Mouse (Mus musculus) intestine, postnatal 0 days (tissue): Measurements from ENCODE around the gene Mast4. TPM values are rescaled to one million over a fixed set of nuclear protein-coding genes. Genes with fewer than 3 reads are reported as not detected.

Experiments used
- ATAC-seq: fragments of 200-750 bp; cut with Nextera tagmentation; 2 replicates; pipeline ENCODE4 v1.8.0; 2017; ENCODE audit warnings: mild to moderate bottlenecking, moderate TSS enrichment, moderate library complexity
- H3K27ac ChIP-seq: fragments of 300-500 bp; sonication (generic); 2 replicates; pipeline ENCODE4 v1.5.1; 2014; ENCODE audit warnings: mild to moderate bottlenecking, low read depth, low read length, moderate library complexity
- H3K27me3 ChIP-seq: fragments of 300-500 bp; sonication (generic); replicated peaks from 2 replicates; pipeline ENCODE4 v1.6.1; 2014; ENCODE audit warnings: low read length, mixed read lengths; ENCODE audit not compliant: control insufficient read depth, insufficient read depth
- H3K36me3 ChIP-seq: fragments of 300-500 bp; sonication (generic); 2 replicates; pipeline ENCODE4 v1.6.1; 2014; ENCODE audit warnings: mild to moderate bottlenecking, moderate library complexity; ENCODE audit not compliant: control insufficient read depth, insufficient read depth
- H3K4me1 ChIP-seq: fragments of 300-500 bp; sonication (generic); replicated peaks from 2 replicates; pipeline ENCODE4 v1.6.1; 2014; ENCODE audit warnings: antibody characterized with exemption, low read length, mixed read lengths; ENCODE audit not compliant: control insufficient read depth, insufficient read depth
- H3K4me2 ChIP-seq: fragments of 300-500 bp; sonication (generic); replicated peaks from 2 replicates; pipeline ENCODE4 v1.6.1; 2014; ENCODE audit warnings: low read depth, mild to moderate bottlenecking, moderate library complexity
- H3K4me3 ChIP-seq: fragments of 300-500 bp; sonication (generic); 2 replicates; pipeline ENCODE4 v1.5.1; 2014; ENCODE audit warnings: low read depth, low read length
- H3K9ac ChIP-seq: fragments of 300-500 bp; sonication (generic); 2 replicates; pipeline ENCODE4 v1.6.1; 2014; ENCODE audit warnings: mild to moderate bottlenecking, low read depth, low read length
- H3K9me3 ChIP-seq: fragments of 300-500 bp; sonication (generic); 2 replicates; pipeline ENCODE4 v1.6.1; 2016; ENCODE audit warnings: mixed run types; ENCODE audit not compliant: control insufficient read depth
- CTCF ChIP-seq: sonication (generic); IDR thresholded peaks from 2 replicates; pipeline ENCODE4 v1.5.1; 2016; ENCODE audit warnings: low read depth, mild to moderate bottlenecking, control low read depth, antibody characterized with exemption, moderate library complexity
- WGBS: fragments of 180-500 bp; shearing (Covaris S2); extraction: QIAGEN DNeasy Blood & Tissue Kit; methylation state at CpG from one replicate; pipeline ENCODE4 v1.1.7; 2014; 5-methylcytosine and 5-hydroxymethylcytosine counted together
- polyA plus RNA-seq: library from polyadenylated mRNA; unstranded; fragments of >200 nt; fragmentation: Nextera tagmentation; extraction: Ambion mirVana; gene quantifications from 2 replicates; pipeline ENCODE4 v1.2.1, GENCODE M21; 2015

Gene Mast4
- polyA plus RNA-seq, 1 experiment from 2014 or later: 6.1 TPM

- Histone ChIP-seq H3K9me3 (no peaks in the 10 kb centered on the region), H3K4me3 (no peak overlapping the region), H3K27me3 (no peaks in the 10 kb centered on the region), H3K4me2 (no peak overlapping the region), H3K4me1 (no peaks in the 10 kb centered on the region), H3K27ac (no peak overlapping the region), H3K36me3 (no peaks in the 10 kb centered on the region), H3K9ac (no peak overlapping the region)
- no peak for ATAC-seq
- WGBS: 56% methylated on average over 6 of the region's 6 CpGs
- TF ChIP-seq CTCF: no peak
These were observed 31.8 kb downstream of the Mast4 start for GRCm38 (mm10) chr13:103302508-103302907.

GRCm38 (mm10) chr13:103302077-103302476 is 32.2 kb downstream of the Mast4 start:
- H3K27me3 ChIP-seq: no peaks in the 10 kb centered on the region
- H3K9ac ChIP-seq: no peak overlapping the region
- no peak overlapping the region for H3K4me2 ChIP-seq
- no peak for ATAC-seq
- TF ChIP-seq CTCF: no peak
- no peak overlapping the region for H3K27ac ChIP-seq
- WGBS: 91% methylated on average over 2 of the region's 2 CpGs
- no peaks in the 10 kb centered on the region for H3K36me3 ChIP-seq
- no peaks in the 10 kb centered on the region for H3K4me1 ChIP-seq
- no peak overlapping the region for H3K4me3 ChIP-seq
- no peaks in the 10 kb centered on the region for H3K9me3 ChIP-seq

DNA sequence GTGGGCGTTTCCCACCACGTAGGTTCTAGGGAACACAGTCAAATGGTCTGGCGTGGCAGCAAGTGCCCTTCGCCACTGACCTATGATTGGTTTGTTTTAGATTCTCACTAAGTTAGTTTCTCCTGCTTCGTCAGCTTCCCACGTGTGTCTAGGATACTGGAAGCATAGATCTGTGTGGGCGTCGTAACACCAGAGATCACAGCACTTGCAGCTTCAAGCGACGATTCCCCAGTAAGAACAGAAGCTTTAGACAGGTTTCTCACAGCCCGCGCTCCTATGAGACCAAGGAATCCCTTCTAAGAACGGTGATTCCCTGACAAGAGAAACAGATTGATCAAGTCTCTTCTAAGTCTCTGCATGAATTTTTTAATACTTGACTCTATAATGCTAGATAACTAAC is 39.9 kb downstream of the Mast4 start:
- H3K9ac ChIP-seq: no peak overlapping the region
- no peak overlapping the region for H3K27ac ChIP-seq
- H3K4me1 ChIP-seq: no peaks in the 10 kb centered on the region
- no peak overlapping the region for H3K4me2 ChIP-seq
- H3K36me3 ChIP-seq: no peaks in the 10 kb centered on the region
- no peak for ATAC-seq
- no peak overlapping the region for H3K4me3 ChIP-seq
- no peaks in the 10 kb centered on the region for H3K27me3 ChIP-seq
- no peak for TF ChIP-seq CTCF
- H3K9me3 ChIP-seq: no peaks in the 10 kb centered on the region
- WGBS: 87% methylated on average over 13 of the region's 13 CpGs

- no peak overlapping the region for H3K4me3 ChIP-seq
- H3K9ac ChIP-seq: no peak overlapping the region
- H3K4me2 ChIP-seq: no peak overlapping the region
- ATAC-seq: no peak
- no peaks in the 10 kb centered on the region for H3K36me3 ChIP-seq
- no peak overlapping the region for H3K27ac ChIP-seq
- TF ChIP-seq CTCF: no peak
- no peaks in the 10 kb centered on the region for H3K9me3 ChIP-seq
- 93% methylated on average over 1 of the region's 1 CpGs for WGBS
- no peaks in the 10 kb centered on the region for H3K4me1 ChIP-seq
- H3K27me3 ChIP-seq: no peaks in the 10 kb centered on the region
These were observed 41.2 kb downstream of the Mast4 start for GRCm38 (mm10) chr13:103293121-103293520.

- no peak for TF ChIP-seq CTCF
- WGBS: 69% methylated on average over 4 of the region's 4 CpGs
- no peak for ATAC-seq
These were observed 43.2 kb downstream of the Mast4 start for GRCm38 (mm10) chr13:103291098-103291497.

GRCm38 (mm10) chr13:103285821-103286220 is 48.5 kb downstream of the Mast4 start:
- Histone ChIP-seq H3K27ac (no peak overlapping the region), H3K9ac (no peak overlapping the region), H3K9me3 (no peaks in the 10 kb centered on the region), H3K4me3 (no peak overlapping the region), H3K4me1 (no peaks in the 10 kb centered on the region), H3K4me2 (no peak overlapping the region), H3K36me3 (no peaks in the 10 kb centered on the region), H3K27me3 (no peaks in the 10 kb centered on the region)
- 74% methylated on average over 5 of the region's 5 CpGs for WGBS
- ATAC-seq: no peak
- TF ChIP-seq CTCF: no peak

More at GRCm38 (mm10) chr13:103291098-103291497, 43.2 kb downstream of the Mast4 start:
- no peaks in the 10 kb centered on the region for H3K27me3 ChIP-seq
- H3K4me3 ChIP-seq: no peak overlapping the region
- H3K36me3 ChIP-seq: no peaks in the 10 kb centered on the region
- H3K9ac ChIP-seq: no peak overlapping the region
- no peaks in the 10 kb centered on the region for H3K4me1 ChIP-seq
- no peak overlapping the region for H3K27ac ChIP-seq
- no peaks in the 10 kb centered on the region for H3K9me3 ChIP-seq
- H3K4me2 ChIP-seq: no peak overlapping the region

DNA sequence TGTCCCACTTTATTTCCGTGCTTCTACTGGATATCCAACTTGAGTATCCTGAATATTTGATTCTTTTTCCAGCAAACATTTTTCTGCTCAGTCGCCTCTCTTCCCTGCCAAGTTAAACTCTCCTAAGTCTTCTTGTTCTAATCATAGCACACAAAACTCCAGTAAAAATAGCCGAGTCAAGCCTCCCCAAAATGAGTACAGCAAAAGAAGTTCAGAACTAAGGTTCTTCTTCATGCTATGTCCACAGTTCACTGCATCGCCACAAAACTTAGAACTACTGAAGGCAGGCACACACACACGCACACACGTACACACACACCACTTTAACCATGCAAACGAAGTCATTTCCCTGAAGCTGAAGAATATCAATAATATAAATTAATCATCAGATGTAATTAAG is 49.3 kb downstream of the Mast4 start:
- WGBS: 85% methylated on average over 7 of the region's 7 CpGs

More for the DNA sequence above, 49.3 kb downstream of the Mast4 start:
- no peak overlapping the region for H3K27ac ChIP-seq
- H3K4me1 ChIP-seq: no peaks in the 10 kb centered on the region
- no peak for ATAC-seq
- no peak for TF ChIP-seq CTCF
- no peak overlapping the region for H3K9ac ChIP-seq
- H3K36me3 ChIP-seq: no peaks in the 10 kb centered on the region
- no peaks in the 10 kb centered on the region for H3K9me3 ChIP-seq
- H3K27me3 ChIP-seq: no peaks in the 10 kb centered on the region
- no peak overlapping the region for H3K4me2 ChIP-seq
- H3K4me3 ChIP-seq: no peak overlapping the region
